Mouse (Mus musculus): ENCODE results near the gene AI182371.

The AI182371 gene

GRCm38 (mm10) chr2:35067117-35067516, 34.2 kb downstream of the AI182371 start:
- DNase-seq, result no peak

GRCm38 (mm10) chr2:35066525-35067082, 34.7 kb downstream of the AI182371 start:
- DNase-seq, result no peak

- DNase-seq, result no peak
Observed at GRCm38 (mm10) chr2:35063333-35064030, 37.9 kb downstream of the AI182371 start.

- DNase-seq, result no peak
Observed at GRCm38 (mm10) chr2:35061338-35061737, 40.0 kb downstream of the AI182371 start, which contains the start of gene Hc. Hc (minus strand) TSS chr2:35061438.

- no peak for DNase-seq
Observed at GRCm38 (mm10) chr2:35060897-35061296, 40.4 kb downstream of the AI182371 start.

GRCm38 (mm10) chr2:35060256-35060655, 41.1 kb downstream of the AI182371 start:
- no peak for DNase-seq

GRCm38 (mm10) chr2:35058325-35058724, 43.0 kb downstream of the AI182371 start:
- no peak for DNase-seq

GRCm38 (mm10) chr2:35057243-35057642, 44.1 kb downstream of the AI182371 start:
- DNase-seq, result no peak

- DNase-seq, result no peak
Observed at GRCm38 (mm10) chr2:35048851-35049250, 52.5 kb downstream of the AI182371 start.

- DNase-seq, result no peak
Observed at GRCm38 (mm10) chr2:35044956-35045355, 56.4 kb downstream of the AI182371 start.

- no peak for DNase-seq
Observed at GRCm38 (mm10) chr2:35038580-35039375, 62.6 kb downstream of the AI182371 start.

Data from right cerebral cortex, adult 18-20 months (tissue).